Mouse (Mus musculus) thymus, postnatal 4 days (tissue): Measurements from ENCODE around the gene Gm49387.

Experiments used
- DNase-seq: peaks from one replicate; pipeline ENCODE4 v3.0.0; 2021

Gm49387 gene

DNA sequence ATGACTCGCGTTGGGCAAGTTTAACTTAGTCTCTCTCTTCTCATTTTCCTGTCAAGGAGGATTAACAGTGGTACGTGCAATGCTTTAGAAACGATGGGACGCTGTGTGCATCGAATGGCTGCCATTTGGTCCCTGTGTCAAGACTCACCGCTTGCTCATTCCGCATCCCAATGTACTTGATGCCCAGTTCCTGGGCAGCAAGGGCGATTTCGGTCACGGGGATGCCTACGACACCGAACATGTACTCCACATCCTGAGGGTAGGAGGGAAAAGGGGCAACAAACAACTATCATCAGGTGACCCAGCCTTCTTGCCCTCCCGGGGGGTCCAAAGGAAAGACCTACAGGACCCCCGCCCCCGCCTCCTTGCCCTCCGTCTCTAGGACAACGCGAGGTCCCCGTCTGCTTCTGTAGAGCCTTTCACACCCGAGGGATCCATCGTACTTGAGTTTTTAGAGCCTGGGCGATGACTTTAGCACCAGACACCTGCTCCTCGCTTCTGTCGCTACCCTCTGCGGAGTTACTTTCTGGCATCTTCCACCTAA, at the start of gene Gm49387:
Gm49387 (minus strand) TSS at position 533 of the 544 bp plus-strand sequence.
- DNase-seq = no peak

DNA sequence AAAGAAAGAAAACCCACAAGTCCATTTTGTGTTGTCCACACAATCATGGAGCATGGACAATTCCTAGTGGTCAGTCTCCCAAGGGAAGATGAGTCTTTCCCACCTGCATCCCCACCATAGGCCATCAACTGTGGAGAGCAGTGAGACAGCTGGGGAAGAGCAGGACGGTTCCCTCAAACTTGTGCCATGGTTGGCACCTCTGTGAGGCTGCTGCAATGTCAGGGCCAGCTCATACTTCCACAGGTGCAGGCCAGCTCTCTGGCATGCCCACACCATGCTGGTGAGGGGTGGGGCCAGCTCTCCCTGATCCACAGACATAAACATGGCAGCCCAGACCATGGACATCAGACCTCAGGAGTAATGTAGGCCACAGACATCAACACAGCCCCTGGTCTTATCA, 45.6 kb upstream of the Gm49387 start:
- DNase-seq = no peak

DNA sequence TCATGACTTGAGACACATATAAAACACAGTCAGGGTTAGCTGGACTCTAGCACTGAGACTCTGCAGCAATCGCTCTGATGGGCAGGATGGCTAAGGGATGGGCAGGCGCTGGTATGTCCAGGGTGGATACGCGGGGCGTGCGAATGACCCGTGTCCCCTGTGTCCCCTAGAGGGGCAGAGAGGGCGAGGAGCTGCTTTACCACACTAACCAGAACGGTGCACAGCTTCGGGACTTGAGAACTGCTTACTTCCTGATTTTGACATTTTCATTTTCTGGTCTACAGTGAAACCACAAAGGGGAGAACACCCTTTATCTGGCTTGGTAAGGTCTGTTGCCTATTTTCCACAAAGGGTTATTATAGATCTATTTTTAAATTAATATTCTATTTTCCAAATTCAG, 45.0 kb upstream of the Gm49387 start:
- DNase-seq = peak; percentile 52

- DNase-seq = peak; percentile 29
These were observed 43.8 kb upstream of the Gm49387 start for GRCm38 (mm10) chr14:31684343-31685040.

GRCm38 (mm10) chr14:31683610-31684009, 42.9 kb upstream of the Gm49387 start:
- no peak for DNase-seq

- DNase-seq = peak; percentile 30
These were observed 41.4 kb upstream of the Gm49387 start for GRCm38 (mm10) chr14:31681931-31682555.

DNA sequence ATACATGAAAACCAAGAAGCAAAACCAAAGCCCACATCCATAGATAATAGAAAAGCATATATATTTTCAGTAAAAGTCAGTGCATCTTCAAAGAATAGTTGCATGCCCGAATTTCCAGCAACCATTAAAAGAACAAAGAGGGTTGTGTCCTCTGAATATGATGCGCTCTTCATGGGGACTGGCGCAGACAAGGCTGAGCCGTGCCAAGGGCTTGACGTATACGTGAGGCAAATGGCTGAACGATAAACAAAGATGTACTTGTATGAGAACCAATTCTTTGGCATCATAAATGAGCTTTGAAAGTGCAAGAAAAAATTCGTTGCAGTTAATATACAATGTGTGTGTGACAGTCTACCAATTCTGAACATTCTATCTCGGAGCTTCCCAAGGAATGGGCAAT, 40.6 kb upstream of the Gm49387 start:
- no peak for DNase-seq

GRCm38 (mm10) chr14:31680656-31681055, 40.0 kb upstream of the Gm49387 start:
- no peak for DNase-seq

- DNase-seq = no peak
These were observed 31.1 kb upstream of the Gm49387 start for GRCm38 (mm10) chr14:31671635-31672320.

DNA sequence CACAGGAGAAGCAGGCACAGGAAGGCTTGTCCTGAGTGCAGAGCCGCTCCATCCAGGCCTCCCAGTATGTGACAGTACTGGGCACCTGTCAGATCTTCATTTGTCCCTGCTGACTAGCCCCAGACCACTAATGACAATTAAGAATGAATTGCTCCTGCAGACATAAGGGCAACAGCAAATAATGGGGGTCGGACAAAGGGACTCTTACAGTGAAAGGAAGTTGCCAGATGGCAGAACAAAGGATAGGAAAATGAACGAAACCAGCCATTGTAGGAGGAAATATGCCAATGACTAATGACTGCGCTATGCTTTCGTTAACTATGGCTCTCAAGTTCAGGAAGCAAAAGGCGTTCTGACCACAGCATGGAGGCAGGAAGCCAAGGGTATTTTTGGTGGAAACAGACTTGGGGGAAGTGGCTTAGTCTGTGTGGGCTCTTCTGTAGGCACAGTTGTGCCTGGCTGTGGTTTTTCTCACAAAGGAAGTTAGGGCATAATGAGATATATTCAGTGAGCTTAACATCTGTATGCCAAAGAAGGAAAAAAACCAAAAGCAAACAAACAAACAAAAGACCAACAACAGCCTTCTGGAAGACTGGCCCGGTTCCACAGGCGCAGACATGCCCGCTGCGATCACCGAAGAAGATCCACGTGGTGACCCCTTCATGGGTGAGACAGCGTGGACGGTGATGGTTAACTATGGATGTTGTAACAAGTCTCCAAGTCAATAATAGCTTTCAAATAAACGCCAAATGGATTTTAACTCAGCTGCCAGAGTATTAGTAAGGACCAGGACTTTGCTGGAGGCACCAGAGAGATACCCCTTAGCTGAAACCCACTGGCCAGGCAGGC, 29.2 kb upstream of the Gm49387 start:
- peak; percentile 51 for DNase-seq

GRCm38 (mm10) chr14:31669161-31669611, 28.5 kb upstream of the Gm49387 start:
- DNase-seq = peak; percentile 63

- no peak for DNase-seq
These were observed 27.6 kb upstream of the Gm49387 start for GRCm38 (mm10) chr14:31668326-31668725.

GRCm38 (mm10) chr14:31667741-31668140, 27.1 kb upstream of the Gm49387 start:
- DNase-seq = no peak

DNA sequence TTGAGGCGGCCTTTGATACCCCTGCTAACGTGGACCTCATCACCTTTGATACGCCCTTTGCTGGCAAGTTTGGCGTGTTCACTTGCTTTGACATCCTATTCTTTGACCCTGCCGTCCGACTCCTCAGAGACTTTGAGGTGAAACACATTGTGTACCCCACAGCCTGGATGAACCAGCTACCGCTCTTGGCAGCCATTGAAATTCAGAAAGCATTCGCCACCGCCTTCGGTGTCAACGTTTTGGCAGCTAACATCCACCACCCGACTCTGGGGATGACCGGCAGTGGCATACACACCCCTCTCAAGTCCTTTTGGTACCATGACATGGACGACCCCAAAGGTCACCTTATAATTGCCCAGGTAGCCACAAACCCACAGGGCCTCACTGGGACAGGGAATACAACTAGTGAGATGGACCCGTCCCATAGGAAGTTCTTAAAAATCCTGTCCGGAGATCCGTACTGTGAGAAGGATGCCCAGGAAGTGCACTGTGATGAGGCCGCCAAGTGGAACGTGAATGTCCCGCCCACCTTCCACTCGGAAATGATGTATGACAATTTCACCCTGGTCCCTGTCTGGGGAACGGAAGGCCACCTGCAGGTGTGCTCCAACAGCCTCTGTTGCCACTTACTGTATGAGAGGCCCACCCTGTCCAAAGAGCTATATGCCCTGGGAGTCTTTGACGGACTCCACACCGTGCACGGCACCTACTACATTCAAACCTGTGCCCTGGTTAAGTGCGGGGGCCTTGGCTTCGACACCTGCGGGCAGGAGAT, 26.4 kb upstream of the Gm49387 start:
- DNase-seq = no peak

GRCm38 (mm10) chr14:31665566-31665940, 24.9 kb upstream of the Gm49387 start:
- no peak for DNase-seq

DNA sequence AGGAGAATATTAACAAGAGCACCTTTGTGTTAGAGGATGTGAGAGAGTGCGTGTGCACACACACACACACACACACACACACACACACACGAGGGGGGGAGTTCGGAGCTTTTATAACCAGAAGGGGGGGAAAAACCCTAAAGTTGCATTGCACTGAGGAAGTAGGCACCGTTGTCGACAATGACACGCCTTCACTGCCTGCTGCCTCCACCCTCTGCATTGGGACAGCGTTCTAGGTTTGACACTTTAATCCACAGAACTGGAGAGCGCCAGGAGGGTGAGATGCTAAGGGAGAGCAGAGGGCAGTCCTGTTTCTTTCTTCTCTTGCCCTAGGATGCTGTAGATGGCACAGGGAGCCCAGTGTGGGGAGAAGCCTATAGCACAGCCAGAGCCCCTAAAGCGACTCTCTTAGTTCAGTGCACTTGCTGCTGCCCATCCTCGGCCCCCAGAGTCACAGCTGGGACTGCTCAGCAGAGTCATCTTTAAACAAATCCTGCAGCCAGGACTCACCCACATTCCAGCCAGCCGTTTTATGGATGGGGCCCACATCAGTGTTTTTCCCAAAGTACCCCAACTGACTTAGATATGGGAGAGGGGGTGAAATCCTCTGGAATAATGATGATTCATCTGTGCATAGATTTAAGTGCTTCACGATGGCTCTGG, 24.4 kb upstream of the Gm49387 start:
- peak; percentile 53 for DNase-seq

DNA sequence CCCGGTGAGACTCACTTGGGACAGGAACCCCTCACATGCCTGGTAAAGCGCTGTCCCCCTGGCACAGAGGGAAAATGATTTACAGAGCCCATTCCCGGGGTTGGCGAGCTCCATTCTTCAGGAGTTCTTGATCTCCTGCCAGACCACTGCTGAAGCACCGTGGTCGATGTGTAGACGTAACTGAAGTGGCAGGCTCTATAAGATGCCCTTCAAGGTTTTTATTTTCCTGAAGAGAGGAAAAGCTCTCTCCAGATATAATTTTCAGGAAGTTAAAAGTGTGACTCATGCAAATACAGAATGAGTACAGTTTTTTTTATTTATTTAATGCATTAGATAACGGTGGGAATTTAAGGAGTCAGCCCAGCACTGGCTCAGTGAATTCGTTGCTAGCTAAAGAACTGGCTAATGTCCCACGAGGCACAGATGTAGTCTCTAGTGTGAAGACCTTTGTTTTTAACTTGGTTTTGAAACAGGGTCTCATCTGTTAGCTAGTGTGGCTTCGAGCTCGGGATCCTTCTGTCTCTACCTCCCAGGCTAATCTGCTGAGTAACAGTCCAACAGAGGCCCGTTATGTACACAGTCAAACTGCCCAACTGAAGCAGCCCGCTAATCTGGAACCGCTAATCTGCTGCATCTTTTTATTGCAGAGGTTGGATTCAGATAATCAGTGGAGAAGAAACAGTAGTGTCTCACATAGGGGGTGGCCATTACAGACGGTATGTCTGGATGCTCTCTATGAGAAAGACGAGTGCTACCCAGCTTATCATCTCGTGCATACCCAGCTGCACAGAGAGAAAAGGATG, 23.6 kb upstream of the Gm49387 start:
- no peak for DNase-seq

DNA sequence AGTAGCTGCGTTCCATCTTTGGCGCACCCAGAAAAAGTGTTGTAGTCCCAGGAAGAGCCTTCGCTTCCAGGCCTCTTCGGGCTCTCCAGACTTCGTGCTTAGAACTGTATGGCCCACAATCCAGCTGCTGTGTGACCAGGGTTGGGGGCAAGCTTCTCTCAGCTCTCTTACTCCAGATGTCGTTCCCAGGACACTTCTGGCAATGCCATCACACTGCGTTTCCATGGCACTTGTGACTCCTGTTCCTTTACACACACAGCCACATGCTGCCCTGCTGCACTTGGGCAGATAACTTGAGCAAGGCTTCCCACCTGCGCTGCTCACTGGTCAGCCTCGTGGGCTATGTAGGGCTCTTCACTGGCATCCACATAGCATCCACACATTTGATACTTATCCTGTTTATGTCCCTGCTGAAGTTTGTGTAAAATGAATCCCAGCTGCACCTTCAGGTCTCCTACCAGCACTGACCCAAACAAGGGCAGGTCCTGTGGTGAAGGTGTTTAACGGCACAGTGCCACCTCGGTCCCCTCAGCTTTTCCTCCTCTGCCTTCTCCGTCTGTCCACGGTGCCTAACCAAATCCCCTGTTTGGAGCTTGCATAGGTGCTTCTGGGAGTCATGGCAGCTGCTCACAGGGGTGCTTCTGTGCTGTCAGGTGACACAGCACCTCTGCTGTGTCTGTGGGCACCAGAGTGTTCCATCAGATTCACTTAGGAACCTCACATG, 22.9 kb upstream of the Gm49387 start:
- no peak for DNase-seq

GRCm38 (mm10) chr14:31662555-31663211, 22.0 kb upstream of the Gm49387 start:
- no peak for DNase-seq
